Mouse (Mus musculus): ENCODE measurements at regions not wholly inside any gene's neighbourhood (a gene's known extent, or its start where the extent isn't known, plus 50 kb on each side); places are given as distances from the start of the nearest gene placed in this dataset.
A peak's percentile ranks its signal among the peaks of the same experiment; 100 is the strongest.

GRCm38 (mm10) chr15:62416691-62417090 is 1428.3 kb downstream of the Gsdmc2 start:
- DNase-seq (ENCODE audit: low read depth) = no peak

- DNase-seq (ENCODE audit: low read depth) = no peak
Measured at GRCm38 (mm10) chr15:62413694-62414093, 1431.3 kb downstream of the Gsdmc2 start.

- DNase-seq (ENCODE audit: low read depth) = no peak
Measured at GRCm38 (mm10) chr15:62402142-62402541, 1442.8 kb downstream of the Gsdmc2 start.

- no peak for DNase-seq (ENCODE audit: low read depth)
Measured at GRCm38 (mm10) chr15:62400984-62401609, 1443.9 kb downstream of the Gsdmc2 start.

GRCm38 (mm10) chr15:62399381-62399780 is 1445.6 kb downstream of the Gsdmc2 start:
- DNase-seq (ENCODE audit: low read depth) = no peak

GRCm38 (mm10) chr15:62397009-62397408 is 1448.0 kb downstream of the Gsdmc2 start:
- DNase-seq (ENCODE audit: low read depth) = peak; percentile 24

GRCm38 (mm10) chr15:62395377-62395776 is 1449.6 kb downstream of the Gsdmc2 start:
- no peak for DNase-seq (ENCODE audit: low read depth)

- DNase-seq (ENCODE audit: low read depth) = no peak
Measured at GRCm38 (mm10) chr15:62393416-62393815, 1451.6 kb downstream of the Gsdmc2 start.

GRCm38 (mm10) chr15:62392839-62393238 is 1452.1 kb downstream of the Gsdmc2 start:
- no peak for DNase-seq (ENCODE audit: low read depth)

- DNase-seq (ENCODE audit: low read depth) = peak; percentile 81
Measured at GRCm38 (mm10) chr15:62392381-62392780, 1452.6 kb downstream of the Gsdmc2 start.

GRCm38 (mm10) chr15:62389431-62390105 is 1455.4 kb downstream of the Gsdmc2 start:
- peak; percentile 18 for DNase-seq (ENCODE audit: low read depth)

- DNase-seq (ENCODE audit: low read depth) = peak; percentile 39
Measured at GRCm38 (mm10) chr15:62382233-62382632, 1459.4 kb upstream of the A1bg start.

GRCm38 (mm10) chr15:62374641-62375040 is 1451.8 kb upstream of the A1bg start:
- DNase-seq (ENCODE audit: low read depth) = no peak

GRCm38 (mm10) chr15:62361171-62361570 is 1438.4 kb upstream of the A1bg start:
- peak; percentile 41 for DNase-seq (ENCODE audit: low read depth)

- no peak for DNase-seq (ENCODE audit: low read depth)
Measured at GRCm38 (mm10) chr15:62358338-62359239, 1435.8 kb upstream of the A1bg start.

- DNase-seq (ENCODE audit: low read depth) = no peak
Measured at GRCm38 (mm10) chr15:62353786-62354185, 1431.0 kb upstream of the A1bg start.

- no peak for DNase-seq (ENCODE audit: low read depth)
Measured at GRCm38 (mm10) chr15:62350862-62351757, 1428.3 kb upstream of the A1bg start.

GRCm38 (mm10) chr15:62349981-62350380 is 1427.2 kb upstream of the A1bg start:
- no peak for DNase-seq (ENCODE audit: low read depth)

- no peak for DNase-seq (ENCODE audit: low read depth)
Measured at GRCm38 (mm10) chr15:62348956-62349355, 1426.1 kb upstream of the A1bg start.

GRCm38 (mm10) chr15:62347697-62348096 is 1424.9 kb upstream of the A1bg start:
- no peak for DNase-seq (ENCODE audit: low read depth)

- DNase-seq (ENCODE audit: low read depth) = no peak
Measured at GRCm38 (mm10) chr15:62345893-62346292, 1423.1 kb upstream of the A1bg start.

Measured in NIH3T3 (cell line).